Mouse (Mus musculus) forebrain, embryonic 10.5 days (tissue): Measurements from ENCODE around the gene Bicral. TPM values are rescaled to one million over a fixed set of nuclear protein-coding genes. Genes with fewer than 3 reads are reported as not detected.

ENCODE experiments used
- DNase-seq: peaks from one replicate; pipeline ENCODE4 v3.0.0-alpha.2; 2017; ENCODE audit warnings: low spot score; ENCODE audit errors: extremely low spot score
- H3K27ac ChIP-seq: fragments of 300-500 bp; sonication (generic); 2 replicates; pipeline ENCODE4 v1.5.1; 2016; ENCODE audit warnings: mild to moderate bottlenecking
- H3K27me3 ChIP-seq: fragments of 300-500 bp; sonication (generic); 2 replicates; pipeline ENCODE4 v1.6.1; 2016; ENCODE audit warnings: mild to moderate bottlenecking; ENCODE audit not compliant: poor library complexity, severe bottlenecking
- H3K36me3 ChIP-seq: fragments of 300-500 bp; sonication (generic); replicated peaks from 2 replicates; pipeline ENCODE4 v1.6.1; 2016; ENCODE audit warnings: mild to moderate bottlenecking, moderate library complexity
- H3K4me1 ChIP-seq: fragments of 300-500 bp; sonication (generic); 2 replicates; pipeline ENCODE4 v1.6.1; 2016
- H3K4me3 ChIP-seq: fragments of 300-500 bp; sonication (generic); 2 replicates; pipeline ENCODE4 v1.5.1; 2016; ENCODE audit warnings: mild to moderate bottlenecking, moderate library complexity
- H3K9me3 ChIP-seq: fragments of 300-500 bp; sonication (generic); 2 replicates; pipeline ENCODE4 v1.6.1; 2016; ENCODE audit warnings: mild to moderate bottlenecking, moderate library complexity
- WGBS: fragments of 180-500 bp; shearing (Covaris S2); methylation state at CpG from one replicate; pipeline ENCODE4 v1.1.7; 2016; 5-methylcytosine and 5-hydroxymethylcytosine counted together
- polyA plus RNA-seq: library from polyadenylated mRNA; unstranded; fragments of >200 nt; fragmentation: Nextera tagmentation; extraction: Ambion mirVana; gene quantifications from 2 replicates; pipeline ENCODE4 v1.2.1, GENCODE M21; 2016

Gene Bicral
- polyA plus RNA-seq, 1 experiment from 2014 or later = 4.1 TPM

DNA sequence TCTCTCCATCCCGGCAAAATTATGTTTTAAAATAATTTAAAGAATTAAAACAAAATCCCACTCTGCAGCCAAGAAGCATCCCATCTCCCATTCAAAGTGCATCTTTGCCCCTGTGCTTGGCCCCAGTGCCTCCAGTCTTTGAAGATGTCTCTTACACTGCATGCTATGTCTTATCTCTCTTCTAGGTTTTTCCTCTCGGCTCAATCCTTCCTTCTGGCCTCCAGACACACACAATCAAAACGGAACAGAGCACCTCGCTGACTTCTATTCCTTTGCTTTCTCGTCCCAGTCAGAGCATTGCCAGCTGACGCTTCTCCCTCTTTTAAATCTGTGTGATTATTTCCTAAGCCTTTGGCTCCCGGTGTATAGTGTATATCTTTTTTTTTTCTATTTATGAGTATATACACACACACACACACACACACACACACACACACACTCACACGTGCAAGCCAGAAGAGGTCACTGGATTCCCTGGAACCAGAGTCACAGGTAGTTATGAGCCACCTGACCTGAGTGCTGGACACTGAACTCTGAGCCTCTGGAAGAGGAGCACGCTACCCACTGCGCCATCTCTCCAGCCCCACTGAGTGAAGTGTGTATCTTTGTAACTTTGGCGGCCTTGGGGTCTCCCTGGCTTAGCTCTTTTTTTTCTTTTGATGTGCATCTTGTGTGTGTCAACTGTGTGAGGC is 27.1 kb upstream of the Bicral start:
- H3K9me3 ChIP-seq = no peaks in the 10 kb centered on the region
- H3K27ac ChIP-seq = no peak overlapping the region
- peaks cover 22% of the 10 kb centered on the region for H3K4me1 ChIP-seq
- no peak for DNase-seq
- H3K36me3 ChIP-seq = no peaks in the 10 kb centered on the region
- WGBS = 87% methylated on average over 11 of the region's 11 CpGs
- no peaks in the 10 kb centered on the region for H3K27me3 ChIP-seq
- no peak overlapping the region for H3K4me3 ChIP-seq

DNA sequence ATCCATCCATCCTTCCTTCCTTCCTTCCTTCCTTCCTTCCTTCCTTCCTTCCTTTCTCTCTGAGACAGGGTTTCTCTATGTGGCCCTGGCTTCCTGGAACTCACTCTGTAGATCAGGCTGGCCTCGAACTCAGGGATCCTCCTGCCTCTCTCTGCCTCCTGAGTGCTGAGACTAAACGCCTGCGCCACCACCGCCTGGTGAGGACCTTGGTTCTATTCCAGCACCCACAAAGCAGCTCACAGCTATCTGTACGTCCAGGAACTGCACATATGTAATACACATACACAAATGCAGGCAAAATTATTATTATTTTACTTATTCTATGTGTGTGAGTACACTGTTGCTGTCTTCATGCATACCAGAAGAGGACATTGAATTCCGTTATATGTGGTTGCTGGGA is 26.5 kb upstream of the Bicral start:
- Histone ChIP-seq H3K36me3 (no peaks in the 10 kb centered on the region), H3K9me3 (no peaks in the 10 kb centered on the region), H3K27me3 (no peaks in the 10 kb centered on the region), H3K27ac (no peak overlapping the region), H3K4me1 (peaks cover 22% of the 10 kb centered on the region), H3K4me3 (no peak overlapping the region)
- no peak for DNase-seq
- 95% methylated on average over 6 of the region's 6 CpGs for WGBS

DNA sequence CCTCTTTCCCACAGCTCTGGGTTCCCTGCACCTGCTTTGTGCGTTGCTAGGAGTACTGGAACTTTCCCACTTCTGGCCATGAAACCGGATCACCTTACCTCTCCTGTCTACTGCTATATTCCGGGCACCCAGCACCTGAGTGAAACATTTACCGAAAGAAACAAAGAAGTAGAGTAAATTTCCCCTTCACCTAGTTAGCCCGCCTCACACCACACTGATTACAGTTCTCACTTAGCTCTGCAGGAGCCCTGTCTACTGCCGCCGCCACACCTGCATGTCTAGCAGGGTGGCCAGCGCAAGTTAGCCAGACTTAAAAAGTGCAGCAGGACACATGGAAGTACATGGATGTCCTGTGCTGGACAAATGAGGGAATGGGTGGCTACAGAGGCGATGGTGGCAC is 24.8 kb upstream of the Bicral start:
- Histone ChIP-seq H3K4me1 (peaks cover 12% of the 10 kb centered on the region), H3K36me3 (no peaks in the 10 kb centered on the region), H3K9me3 (no peaks in the 10 kb centered on the region), H3K4me3 (no peak overlapping the region), H3K27me3 (no peaks in the 10 kb centered on the region), H3K27ac (no peak overlapping the region)
- 92% methylated on average over 9 of the region's 9 CpGs for WGBS
- no peak for DNase-seq

DNA sequence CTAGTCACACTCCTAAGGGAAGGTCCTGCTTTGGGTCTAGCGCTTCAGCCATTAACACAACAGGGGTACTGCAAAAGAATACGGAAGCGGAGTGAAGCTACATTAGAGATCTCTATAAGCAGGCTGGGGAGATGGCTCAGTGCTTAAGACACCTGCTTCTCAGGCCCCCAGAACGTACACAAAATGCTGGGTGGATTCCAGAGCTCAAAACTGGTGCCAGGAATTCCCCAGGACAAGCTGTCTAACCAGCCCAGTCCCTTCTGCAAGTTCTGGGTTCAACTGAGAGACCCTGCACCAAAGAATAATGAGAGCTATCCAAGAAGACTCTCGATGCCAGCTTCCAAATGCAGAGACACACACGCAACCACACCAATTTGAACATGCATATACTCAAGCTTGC is 23.4 kb upstream of the Bicral start:
- WGBS = 90% methylated on average over 6 of the region's 6 CpGs

DNA sequence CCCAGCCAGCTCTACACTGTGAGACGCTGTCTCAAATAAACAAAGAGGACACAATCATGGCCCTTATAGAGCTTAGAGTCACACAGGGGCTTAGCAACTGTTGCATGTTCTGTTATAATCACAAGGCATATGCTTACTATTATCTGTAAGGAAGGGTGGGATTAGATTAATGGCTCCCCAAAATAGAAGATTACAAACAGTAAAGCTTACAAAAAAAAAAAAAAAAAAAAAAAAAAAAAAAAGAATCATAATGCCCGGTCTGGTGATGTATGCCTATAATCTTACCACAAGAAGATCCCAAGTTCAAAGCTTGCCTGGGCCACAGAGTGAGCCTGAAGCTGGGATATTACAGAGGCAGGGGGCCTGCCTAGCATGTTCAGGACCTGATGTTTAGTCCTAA is 22.0 kb upstream of the Bicral start:
- H3K27ac ChIP-seq = no peak overlapping the region
- H3K27me3 ChIP-seq = no peaks in the 10 kb centered on the region
- peaks cover 4% of the 10 kb centered on the region; the same call in 1 of the 2 replicates for H3K4me1 ChIP-seq
- no peaks in the 10 kb centered on the region for H3K9me3 ChIP-seq
- WGBS = 83% methylated on average over 2 of the region's 2 CpGs
- no peak for DNase-seq
- no peaks in the 10 kb centered on the region for H3K36me3 ChIP-seq
- no peak overlapping the region for H3K4me3 ChIP-seq

More for the DNA sequence above, 23.4 kb upstream of the Bicral start:
- Histone ChIP-seq H3K27ac (no peak overlapping the region), H3K4me3 (no peak overlapping the region), H3K27me3 (no peaks in the 10 kb centered on the region), H3K4me1 (peaks cover 12% of the 10 kb centered on the region), H3K36me3 (no peaks in the 10 kb centered on the region), H3K9me3 (no peaks in the 10 kb centered on the region)
- DNase-seq = no peak

DNA sequence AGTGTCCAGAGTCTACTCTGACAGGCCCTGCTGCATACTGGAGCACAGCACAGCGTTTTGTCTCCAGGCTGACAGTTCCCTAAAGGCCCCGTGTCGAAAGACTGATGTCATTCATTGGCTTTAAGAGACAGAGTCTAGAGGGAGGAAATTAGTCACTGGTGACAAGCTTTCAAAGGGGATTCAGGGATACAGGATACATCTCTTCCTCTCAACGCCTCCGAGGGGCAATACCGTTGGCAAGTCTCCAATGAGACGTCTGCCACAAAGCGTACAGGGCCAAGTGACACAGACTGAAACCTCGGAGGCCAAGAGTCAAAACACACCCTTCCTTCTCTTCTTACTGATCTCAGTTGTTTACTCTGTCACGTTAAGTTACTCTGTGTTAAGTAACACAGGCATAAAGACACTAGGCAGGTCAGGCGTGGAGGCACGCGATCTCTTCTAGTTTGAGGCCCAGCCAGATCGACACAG is 21.6 kb upstream of the Bicral start:
- H3K36me3 ChIP-seq = no peaks in the 10 kb centered on the region

DNA sequence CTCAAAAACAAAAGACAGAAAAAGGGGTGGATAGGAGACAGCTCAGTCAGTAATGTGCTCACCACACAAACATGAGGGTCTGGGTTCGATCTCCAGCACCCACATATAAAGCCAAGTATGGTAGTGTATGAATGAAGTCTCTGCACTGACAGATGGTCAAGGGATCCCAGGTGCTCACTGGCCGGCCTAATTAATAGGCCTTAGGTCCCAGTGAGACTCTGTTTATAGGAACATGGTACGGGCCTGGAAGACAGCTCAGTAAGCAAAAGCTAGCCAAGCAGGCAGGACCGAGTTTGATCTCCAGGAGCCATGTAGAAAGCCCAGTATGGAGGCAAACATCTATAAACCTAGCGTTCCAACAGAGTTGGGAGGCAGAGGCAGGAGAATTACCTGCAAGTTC is 18.8 kb upstream of the Bicral start:
- DNase-seq = no peak
- H3K27ac ChIP-seq = no peak overlapping the region
- WGBS = 91% methylated on average over 5 of the region's 5 CpGs
- H3K36me3 ChIP-seq = no peaks in the 10 kb centered on the region
- no peaks in the 10 kb centered on the region for H3K27me3 ChIP-seq
- H3K4me1 ChIP-seq = peaks cover 26% of the 10 kb centered on the region
- no peak overlapping the region for H3K4me3 ChIP-seq
- no peaks in the 10 kb centered on the region for H3K9me3 ChIP-seq

More for the DNA sequence above, 21.6 kb upstream of the Bicral start:
- Histone ChIP-seq H3K4me1 (peaks cover 3% of the 10 kb centered on the region; the same call in 1 of the 2 replicates), H3K4me3 (no peak overlapping the region), H3K9me3 (no peaks in the 10 kb centered on the region), H3K27ac (no peak overlapping the region), H3K27me3 (no peaks in the 10 kb centered on the region)
- WGBS = 83% methylated on average over 14 of the region's 14 CpGs
- DNase-seq = no peak

DNA sequence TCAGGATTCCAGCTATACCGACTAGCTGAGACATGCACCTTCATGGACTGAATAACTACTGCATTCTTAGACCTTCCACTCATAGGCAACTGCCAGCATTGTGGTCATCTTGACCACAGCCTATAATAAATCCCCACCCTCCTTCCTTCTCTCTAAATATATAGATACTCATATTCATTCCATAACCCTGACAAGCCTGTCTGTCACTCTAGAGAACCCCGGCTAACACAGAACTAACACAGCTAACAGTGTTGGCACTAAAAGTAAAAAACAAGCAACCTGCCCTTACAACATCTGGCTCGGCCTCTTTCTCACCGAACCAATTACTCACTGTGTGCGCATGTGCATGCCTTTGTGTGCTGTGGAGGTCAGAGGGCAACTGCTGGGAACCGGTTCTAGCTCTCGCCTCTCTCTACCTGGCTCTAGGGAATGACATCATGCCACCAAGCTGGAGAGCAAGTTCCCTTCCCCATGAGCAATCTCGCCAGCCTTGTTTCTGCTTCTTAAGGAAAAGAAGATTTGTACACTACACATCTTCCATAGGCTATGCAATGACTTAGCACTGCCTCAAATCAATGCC is 18.2 kb upstream of the Bicral start:
- Histone ChIP-seq H3K36me3 (no peaks in the 10 kb centered on the region), H3K4me3 (no peak overlapping the region), H3K9me3 (no peaks in the 10 kb centered on the region), H3K27me3 (no peaks in the 10 kb centered on the region), H3K4me1 (peaks cover 26% of the 10 kb centered on the region), H3K27ac (no peak overlapping the region)
- 82% methylated on average over 8 of the region's 8 CpGs for WGBS
- no peak for DNase-seq

DNA sequence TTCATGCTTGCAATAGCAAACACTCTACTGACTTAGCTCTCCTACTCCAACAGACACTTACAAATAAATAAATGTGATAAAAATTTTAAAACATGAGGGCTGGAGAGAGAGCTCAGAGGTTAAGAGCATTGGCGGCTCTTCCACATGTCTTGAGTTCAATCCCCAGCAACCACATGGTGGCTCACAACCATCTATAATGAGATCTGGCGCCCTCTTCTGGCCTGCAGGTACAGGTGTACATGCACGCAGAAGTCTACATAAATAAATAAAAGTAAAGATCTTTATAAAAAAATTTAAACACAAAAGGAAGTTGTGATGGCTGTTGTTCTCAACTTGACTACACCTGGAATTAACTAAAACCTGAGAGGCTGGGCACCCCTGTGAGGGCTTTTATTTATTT is 17.3 kb upstream of the Bicral start:
- Histone ChIP-seq H3K27ac (no peak overlapping the region), H3K4me3 (no peak overlapping the region), H3K36me3 (no peaks in the 10 kb centered on the region), H3K4me1 (peaks cover 26% of the 10 kb centered on the region), H3K9me3 (no peaks in the 10 kb centered on the region), H3K27me3 (no peaks in the 10 kb centered on the region)
- no peak for DNase-seq
- WGBS = 66% methylated on average over 3 of the region's 3 CpGs

DNA sequence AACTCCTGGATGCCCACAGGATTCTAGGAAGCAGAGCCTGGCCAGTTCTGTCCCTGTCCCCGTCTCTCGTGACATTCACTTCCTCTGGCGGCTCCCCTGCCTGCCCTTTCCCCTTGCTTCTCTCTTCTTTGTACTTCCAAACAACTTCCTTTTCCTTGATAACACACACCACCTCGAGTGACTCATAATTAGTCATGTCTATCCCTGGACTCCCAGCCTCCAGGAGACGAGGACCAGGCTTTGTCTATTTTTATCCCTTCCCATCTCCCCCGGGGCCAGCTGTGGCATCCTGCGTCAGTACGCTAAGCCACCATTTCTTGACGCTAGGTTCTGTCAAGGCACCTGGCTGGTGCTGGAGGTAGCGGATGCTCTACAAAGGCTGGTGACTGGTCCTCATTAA is 15.9 kb upstream of the Bicral start:
- WGBS = 59% methylated on average over 10 of the region's 10 CpGs
- DNase-seq = no peak
- H3K9me3 ChIP-seq = no peaks in the 10 kb centered on the region

DNA sequence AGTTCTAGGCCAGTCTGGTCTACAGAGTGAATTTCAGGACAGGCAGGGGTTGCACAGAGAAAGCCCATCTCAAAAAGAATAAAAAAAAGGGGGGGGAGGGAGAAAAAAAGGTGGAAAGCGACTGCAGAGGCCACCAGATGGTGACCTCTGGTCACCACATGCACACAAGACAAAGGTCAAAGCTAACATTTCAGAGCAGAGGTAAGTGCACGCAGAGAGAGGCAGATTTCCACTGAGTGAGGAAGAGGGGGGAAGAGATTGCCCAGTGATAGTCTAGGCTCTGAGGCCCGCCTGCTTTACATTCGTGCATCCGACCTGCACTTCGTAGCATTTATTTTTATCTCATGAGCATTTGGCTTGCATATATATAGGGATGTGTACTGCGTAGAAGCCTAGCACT is 14.5 kb upstream of the Bicral start:
- 79% methylated on average over 7 of the region's 7 CpGs for WGBS
- H3K27ac ChIP-seq = no peak overlapping the region
- H3K9me3 ChIP-seq = no peaks in the 10 kb centered on the region
- H3K36me3 ChIP-seq = no peaks in the 10 kb centered on the region
- DNase-seq = no peak
- peaks cover 26% of the 10 kb centered on the region for H3K4me1 ChIP-seq
- no peaks in the 10 kb centered on the region for H3K27me3 ChIP-seq
- H3K4me3 ChIP-seq = no peak overlapping the region

More for the DNA sequence above, 15.9 kb upstream of the Bicral start:
- Histone ChIP-seq H3K4me3 (no peak overlapping the region), H3K4me1 (peaks cover 26% of the 10 kb centered on the region), H3K36me3 (no peaks in the 10 kb centered on the region), H3K27me3 (no peaks in the 10 kb centered on the region), H3K27ac (peak overlapping the region; percentile 42)

DNA sequence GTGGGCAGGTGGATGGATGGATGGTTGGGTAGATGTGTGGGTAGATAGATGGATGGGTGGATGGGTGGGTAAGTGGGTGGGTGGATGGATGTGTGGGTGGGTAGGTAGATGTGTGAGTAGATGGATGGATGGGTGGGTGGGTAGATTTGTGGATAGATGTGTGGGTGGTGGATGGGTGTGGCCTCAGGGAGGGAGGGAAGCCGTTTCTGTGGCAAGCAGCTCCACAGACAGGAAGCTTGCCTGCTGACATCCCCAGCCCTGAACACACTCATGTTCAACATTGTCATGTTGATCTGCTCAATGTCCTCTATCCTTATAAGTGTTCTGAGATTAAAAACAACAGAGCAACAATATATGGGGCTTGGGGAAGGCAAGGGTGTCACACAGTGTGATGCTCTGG is 12.6 kb upstream of the Bicral start:
- Histone ChIP-seq H3K4me3 (no peak overlapping the region), H3K27me3 (no peaks in the 10 kb centered on the region), H3K9me3 (no peaks in the 10 kb centered on the region), H3K4me1 (peaks cover 23% of the 10 kb centered on the region), H3K36me3 (no peaks in the 10 kb centered on the region), H3K27ac (no peak overlapping the region)
- 78% methylated on average over 1 of the region's 1 CpGs for WGBS
- no peak for DNase-seq

DNA sequence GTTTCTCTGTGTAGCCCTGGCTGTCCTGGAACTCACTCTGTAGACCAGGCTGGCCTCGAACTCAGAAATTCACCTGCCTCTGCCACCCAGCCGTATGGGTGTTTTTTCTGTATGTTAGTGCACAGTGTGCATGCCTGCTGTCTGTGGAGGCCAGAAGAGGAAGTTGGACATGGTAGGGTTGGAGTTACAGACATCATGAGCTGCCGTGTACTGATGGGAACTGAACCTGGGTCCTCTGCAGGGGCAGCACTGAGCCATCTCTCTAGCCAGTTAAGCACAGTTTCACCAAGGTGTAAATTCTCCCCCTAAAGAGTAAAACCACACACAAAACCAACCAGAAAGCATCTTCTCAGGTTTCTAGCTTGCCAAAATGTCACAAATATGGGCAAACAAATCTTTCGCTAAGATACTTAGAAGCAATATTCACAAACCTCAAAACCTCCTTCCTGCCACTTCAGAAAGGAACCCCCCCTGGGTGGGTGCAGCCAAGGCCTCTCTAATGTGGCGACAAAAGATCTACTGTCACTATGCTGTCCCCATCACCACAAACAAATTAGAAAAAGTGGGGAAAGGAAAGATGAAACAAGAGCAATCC is 12.0 kb upstream of the Bicral start:
- Histone ChIP-seq H3K27ac (no peak overlapping the region), H3K9me3 (no peaks in the 10 kb centered on the region), H3K4me1 (peaks cover 23% of the 10 kb centered on the region), H3K36me3 (no peaks in the 10 kb centered on the region), H3K27me3 (no peaks in the 10 kb centered on the region), H3K4me3 (no peak overlapping the region)
- WGBS = 96% methylated on average over 5 of the region's 5 CpGs
- DNase-seq = no peak
